Mouse (Mus musculus): Measurements from ENCODE around the gene Ptpn6. TPM values are rescaled to one million over a fixed set of nuclear protein-coding genes. Genes with fewer than 3 reads are reported as not detected.
A peak's percentile ranks its signal among the peaks of the same experiment; 100 is the strongest.

Gene Ptpn6
- polyA plus RNA-seq, 1 experiment from 2014 or later: 12.6 TPM

- 0 out of 2 replicates have a peak overlapping the region, but pooled peaks have one; percentile 81 for H3K4me2 ChIP-seq
- ATAC-seq (ENCODE audit: insufficient read depth): no peak
- no peak for TF ChIP-seq CTCF (IDR thresholded peaks at IDR 0.05; ENCODE audit: low read depth)
- no peaks in the 10 kb centered on the region for H3K9me3 ChIP-seq (ENCODE audit: low read depth, low read length)
- H3K9ac ChIP-seq: no peak overlapping the region
- H3K36me3 ChIP-seq (ENCODE audit: insufficient read depth): no peaks in the 10 kb centered on the region
- WGBS: 48% methylated on average over 4 of the region's 4 CpGs
- H3K4me1 ChIP-seq (ENCODE audit: insufficient read depth): 0 out of 2 replicates have a peak, but pooled peaks cover 3% of the 10 kb centered on the region
- H3K27ac ChIP-seq (ENCODE audit: low read depth): no peak overlapping the region
- no peak for DNase-seq
- no peaks in the 10 kb centered on the region for H3K27me3 ChIP-seq (ENCODE audit: insufficient read depth, low read length)
- no peak overlapping the region for H3K4me3 ChIP-seq (ENCODE audit: low read depth, low read length)
These were observed 29.0 kb upstream of the Ptpn6 start for GRCm38 (mm10) chr6:124767536-124767919.

GRCm38 (mm10) chr6:124765951-124766350 lies 27.4 kb upstream of the Ptpn6 start:
- no peak overlapping the region for H3K4me2 ChIP-seq
- 84% methylated on average over 7 of the region's 7 CpGs for WGBS
- no peak for ATAC-seq (ENCODE audit: insufficient read depth)

GRCm38 (mm10) chr6:124759259-124759658 lies 20.7 kb upstream of the Ptpn6 start:
- peak overlapping the region; percentile 78; the same call in 1 of the 2 replicates for H3K4me3 ChIP-seq (ENCODE audit: low read depth, low read length)
- ATAC-seq (ENCODE audit: insufficient read depth): no peak

More at GRCm38 (mm10) chr6:124765951-124766350, 27.4 kb upstream of the Ptpn6 start:
- Histone ChIP-seq H3K4me1 (ENCODE audit: insufficient read depth) (0 out of 2 replicates have a peak, but pooled peaks cover 3% of the 10 kb centered on the region), H3K27me3 (ENCODE audit: insufficient read depth, low read length) (no peaks in the 10 kb centered on the region), H3K9me3 (ENCODE audit: low read depth, low read length) (no peaks in the 10 kb centered on the region), H3K4me3 (ENCODE audit: low read depth, low read length) (no peak overlapping the region), H3K9ac (no peak overlapping the region), H3K27ac (ENCODE audit: low read depth) (no peak overlapping the region), H3K36me3 (ENCODE audit: insufficient read depth) (no peaks in the 10 kb centered on the region)
- DNase-seq: no peak
- TF ChIP-seq CTCF (IDR thresholded peaks at IDR 0.05; ENCODE audit: low read depth): no peak

GRCm38 (mm10) chr6:124758849-124759232 lies 20.3 kb upstream of the Ptpn6 start:
- Histone ChIP-seq H3K27ac (ENCODE audit: low read depth) (peak overlapping the region; percentile 97), H3K9ac (peak overlapping the region; percentile 38), H3K4me2 (peak overlapping the region; percentile 78), H3K4me3 (ENCODE audit: low read depth, low read length) (peak overlapping the region; percentile 78; the same call in 1 of the 2 replicates), H3K9me3 (ENCODE audit: low read depth, low read length) (no peaks in the 10 kb centered on the region), H3K36me3 (ENCODE audit: insufficient read depth) (no peaks in the 10 kb centered on the region), H3K4me1 (ENCODE audit: insufficient read depth) (peaks cover 22% of the 10 kb centered on the region), H3K27me3 (ENCODE audit: insufficient read depth, low read length) (no peaks in the 10 kb centered on the region)
- ATAC-seq (ENCODE audit: insufficient read depth) (no peak), DNase-seq (no peak)
- WGBS: 42% methylated on average over 2 of the region's 2 CpGs
- TF ChIP-seq CTCF (IDR thresholded peaks at IDR 0.05; ENCODE audit: low read depth): no peak

More at GRCm38 (mm10) chr6:124759259-124759658, 20.7 kb upstream of the Ptpn6 start:
- 4% methylated on average over 5 of the region's 5 CpGs for WGBS
- peak overlapping the region; percentile 78 for H3K4me2 ChIP-seq
- H3K9me3 ChIP-seq (ENCODE audit: low read depth, low read length): no peaks in the 10 kb centered on the region
- H3K9ac ChIP-seq: peak overlapping the region; percentile 38
- peaks cover 21% of the 10 kb centered on the region for H3K4me1 ChIP-seq (ENCODE audit: insufficient read depth)
- no peaks in the 10 kb centered on the region for H3K36me3 ChIP-seq (ENCODE audit: insufficient read depth)
- no peaks in the 10 kb centered on the region for H3K27me3 ChIP-seq (ENCODE audit: insufficient read depth, low read length)
- peak overlapping the region; percentile 97 for H3K27ac ChIP-seq (ENCODE audit: low read depth)
- peak; percentile 94 for TF ChIP-seq CTCF (IDR thresholded peaks at IDR 0.05; ENCODE audit: low read depth)
- peak; percentile 92 for DNase-seq

GRCm38 (mm10) chr6:124757909-124758848 lies 19.7 kb upstream of the Ptpn6 start:
- DNase-seq (peak; percentile 90), ATAC-seq (ENCODE audit: insufficient read depth) (peak; percentile 50)
- peak overlapping the region; percentile 90 for H3K9ac ChIP-seq
- peak overlapping the region; percentile 97 for H3K27ac ChIP-seq (ENCODE audit: low read depth)
- 20% methylated on average over 5 of the region's 5 CpGs for WGBS
- peaks cover 22% of the 10 kb centered on the region for H3K4me1 ChIP-seq (ENCODE audit: insufficient read depth)
- H3K9me3 ChIP-seq (ENCODE audit: low read depth, low read length): no peaks in the 10 kb centered on the region
- no peaks in the 10 kb centered on the region for H3K27me3 ChIP-seq (ENCODE audit: insufficient read depth, low read length)
- H3K4me2 ChIP-seq: peak overlapping the region; percentile 78
- no peaks in the 10 kb centered on the region; the same call in 1 of the 2 replicates for H3K36me3 ChIP-seq (ENCODE audit: insufficient read depth)
- no peak for TF ChIP-seq CTCF (IDR thresholded peaks at IDR 0.05; ENCODE audit: low read depth)
- peak overlapping the region; percentile 78 for H3K4me3 ChIP-seq (ENCODE audit: low read depth, low read length)

GRCm38 (mm10) chr6:124757351-124757880 lies 18.9 kb upstream of the Ptpn6 start:
- 5% methylated on average over 5 of the region's 5 CpGs for WGBS
- ATAC-seq (ENCODE audit: insufficient read depth): no peak
- H3K27me3 ChIP-seq (ENCODE audit: insufficient read depth, low read length): no peaks in the 10 kb centered on the region
- H3K36me3 ChIP-seq (ENCODE audit: insufficient read depth): peaks cover 6% of the 10 kb centered on the region; the same call in 1 of the 2 replicates
- no peak for TF ChIP-seq CTCF (IDR thresholded peaks at IDR 0.05; ENCODE audit: low read depth)
- DNase-seq: peak; percentile 25
- peaks cover 22% of the 10 kb centered on the region for H3K4me1 ChIP-seq (ENCODE audit: insufficient read depth)
- H3K4me2 ChIP-seq: peak overlapping the region; percentile 78
- peak overlapping the region; percentile 78 for H3K4me3 ChIP-seq (ENCODE audit: low read depth, low read length)
- peak overlapping the region; percentile 90 for H3K9ac ChIP-seq
- H3K27ac ChIP-seq (ENCODE audit: low read depth): peak overlapping the region; percentile 97
- no peaks in the 10 kb centered on the region for H3K9me3 ChIP-seq (ENCODE audit: low read depth, low read length)

Data from lung, embryonic 14.5 days (tissue).